Comparison of ENCODE assay signal across 8 mouse cellular contexts in genomic region chr14:57890011-57890842, GRCm38 (mm10). TPM values are rescaled to one million over a fixed set of nuclear protein-coding genes. Genes with fewer than 3 reads are reported as not detected.
A peak's percentile ranks its signal among the peaks of the same experiment; 100 is the strongest.
DNase-seq lines count a peak whose midpoint lies in the region; ATAC-seq and TF ChIP-seq lines count a peak whose summit lies in the region.

Gene Zdhhc20 (minus strand): TSS chr14:57890276.

- H3K4me1 ChIP-seq in cortical plate, adult 2 months (ENCODE audit: control insufficient read depth, insufficient read depth, low read length): peaks cover 5% of the 10 kb centered on the region; the same call in 1 of the 2 replicates

- H3K27ac ChIP-seq in cortical plate, adult 2 months (ENCODE audit: insufficient read depth, low read length): peak within 1 kb of the TSS; percentile 75

- intact Hi-C loops in left cerebral cortex, postnatal 10 days (cut with DNase I): no loop called here

- peak; percentile 96 for DNase-seq in gastrocnemius, postnatal 10 days
- peak; percentile 97 for DNase-seq in induced T-regulatory cell, adult 2 months (ENCODE audit: low read depth)
- DNase-seq in left cerebral cortex, postnatal 10 days (ENCODE audit: extremely low spot score in 1 of 2, low spot score in 2 of 2): peak; percentile 87 to 97
- peak; percentile 96 for DNase-seq in right cerebral cortex, postnatal 25 days
- peak; percentile 95 for DNase-seq in urinary bladder, postnatal 4 days (ENCODE audit: low spot score in 2 of 2)

- ATAC-seq in activated CD4-positive, CD25-positive, alpha-beta regulatory T cell, adult 4 months: peak; percentile 91
- ATAC-seq in megakaryocyte-erythroid progenitor cell, adult 5-6 weeks (replicated peaks; ENCODE audit: low FRiP score, low TSS enrichment, poor library complexity, severe bottlenecking): peak; percentile 97

- TF ChIP-seq CTCF in cortical plate, adult 2 months (IDR thresholded peaks at IDR 0.05; ENCODE audit: extremely low read depth, insufficient read depth, low read length): no peak

- TF ChIP-seq POLR2A in cortical plate, adult 2 months (IDR thresholded peaks at IDR 0.05; ENCODE audit: extremely low read depth, insufficient read depth, low read length): peak; percentile 75; the same call in 1 of the 2 replicates

- H3K4me3 ChIP-seq in cortical plate, adult 2 months (ENCODE audit: insufficient read depth, low read length): peak within 1 kb of the TSS; percentile 77

RNA-seq across cellular contexts. Expression of gene Zdhhc20, which starts in this region (rescaled TPM):
- 100 to 1,000 TPM; 212 to 237 TPM for polyA plus RNA-seq in activated CD4-positive, CD25-positive, alpha-beta regulatory T cell, adult 4 months (2017; shearing (Covaris generic))
- 28.2 and 28.7 TPM in 2 replicates for polyA plus RNA-seq in cortical plate, adult 2 months (2012; rRNA removed)
- 10 to 100 TPM; 15.0 to 19.2 TPM for total RNA-seq in gastrocnemius, postnatal 10 days (2021)
- 10 to 100 TPM; 28.3 to 30.3 TPM for total RNA-seq in left cerebral cortex, postnatal 10 days (2021)
- total RNA-seq in megakaryocyte-erythroid progenitor cell, adult 5-6 weeks (2014; fragmentation: Nextera tagmentation): 13.0 and 15.2 TPM in 2 replicates
- total RNA-seq in megakaryocyte-erythroid progenitor cell, adult 5-6 weeks (2017): 16.8 and 24.5 TPM in 2 replicates

Comparison
In these comparisons a context has a peak if more than half of its experiments do, and no peak if none do; other contexts are left out.
1. Peak in every context shown above with its lines: DNase-seq, ATAC-seq, H3K4me3 ChIP-seq and H3K27ac ChIP-seq.